Mouse (Mus musculus) MEL (cell line): ENCODE measurements around the gene Dcaf7.

Experiments
- CTCF ChIP-seq, 3 experiments: IDR thresholded peaks in 2 of 3; conservative IDR thresholded peaks in 1 of 3; 2 replicates each; pipeline ENCODE4 v1.5.1; 2011 to 2012; ENCODE audit warnings: low read length in 3 of 3, low read depth in 2 of 3, mild to moderate bottlenecking in 2 of 3, improper control_type of control experiment in 1 of 3, inconsistent platforms in 1 of 3, mixed read lengths in 1 of 3, moderate library complexity in 1 of 3; ENCODE audit not compliant: control insufficient read depth in 1 of 3, insufficient read depth in 1 of 3, poor library complexity in 1 of 3, severe bottlenecking in 1 of 3
- GATA1 ChIP-seq: IDR thresholded peaks from 2 replicates; pipeline ENCODE4 v1.6.1; 2011; ENCODE audit warnings: low read depth, low read length, improper control_type of control experiment
- RAD21 ChIP-seq: IDR thresholded peaks from 2 replicates; pipeline ENCODE4 v1.6.1; 2011; ENCODE audit warnings: mild to moderate bottlenecking, low read depth, low read length, improper control_type of control experiment
- ZKSCAN1 ChIP-seq: IDR thresholded peaks from 2 replicates; pipeline ENCODE4 v1.6.1; 2012; ENCODE audit warnings: low read depth, mild to moderate bottlenecking, inconsistent platforms, low read length, improper control_type of control experiment, moderate library complexity
- ZNF384 ChIP-seq: IDR thresholded peaks from 2 replicates; pipeline ENCODE4 v1.6.1; 2012; ENCODE audit warnings: low read depth, mild to moderate bottlenecking, inconsistent platforms, low read length, improper control_type of control experiment

- TF ChIP-seq ZNF384 (no peak), CTCF (IDR thresholded peaks at IDR 0.05 in 2 of 3, conservative IDR thresholded peaks at IDR 0.05 in 1 of 3; ENCODE audit: control insufficient read depth in 1 of 3, insufficient read depth in 1 of 3, low read depth in 2 of 3, low read length in 3 of 3, poor library complexity in 1 of 3, severe bottlenecking in 1 of 3) (no peak), ZKSCAN1 (no peak), RAD21 (no peak), GATA1 (peak; percentile 97)
Observed at GRCm38 (mm10) chr11:106056819-106057491, 20.3 kb downstream of the Dcaf7 start.
